Mouse (Mus musculus): Measurements from ENCODE around the gene Hist1h3g.
"Not testable (repeated sequence)": the region's sequence is repeated elsewhere in the genome, so short reads cannot be mapped to it uniquely, and the experiment has no call there.

Hist1h3g gene

DNA sequence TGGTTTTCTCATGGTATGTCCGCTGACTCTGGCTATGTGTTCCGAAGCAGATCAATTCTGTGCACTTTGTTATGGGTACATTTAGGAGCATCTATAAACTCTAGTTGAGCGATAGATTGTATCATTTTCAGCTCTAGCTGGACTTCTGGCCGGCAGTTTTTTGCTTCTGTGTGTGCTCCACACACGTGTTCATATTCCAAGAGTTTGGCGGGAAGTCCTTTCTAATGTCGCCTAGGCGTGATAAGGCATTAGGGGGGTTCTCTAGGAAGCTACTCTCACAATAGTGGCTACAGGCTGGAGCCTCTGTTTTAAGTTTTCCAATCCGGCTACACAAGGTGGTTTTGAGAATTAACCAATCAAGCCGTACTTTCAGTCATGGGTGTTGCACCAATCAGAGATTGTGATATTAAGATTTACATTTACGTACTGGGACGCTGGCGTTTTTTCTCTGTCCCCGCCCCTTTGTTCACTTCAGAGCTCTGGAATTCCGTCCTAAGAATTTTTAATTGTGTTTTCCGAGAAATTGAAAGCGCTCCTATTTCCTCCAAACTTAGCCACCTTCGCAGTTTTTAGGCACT lies 20.7 kb downstream of the Hist1h3g start:
- DNase-seq (ENCODE audit: low read depth, low spot score): peak; percentile 97

DNA sequence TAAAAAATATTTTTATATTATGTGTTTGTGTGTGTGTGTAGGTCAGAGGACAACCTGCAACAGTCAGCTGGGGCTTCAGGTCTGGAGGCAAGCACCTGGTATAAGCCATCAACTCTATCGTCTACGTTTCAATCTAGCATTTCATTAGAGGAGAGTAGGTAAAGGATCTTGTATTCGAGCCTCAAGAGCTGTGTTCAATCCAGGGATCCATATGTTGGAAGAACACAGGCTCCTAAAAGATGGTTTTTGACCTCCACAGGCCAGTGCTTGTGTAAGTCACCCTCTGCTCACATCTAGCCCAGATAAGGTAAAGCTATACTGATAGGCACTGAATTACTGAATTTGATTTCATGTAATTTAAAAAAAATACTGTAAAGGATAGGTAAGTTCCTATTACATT lies 21.7 kb downstream of the Hist1h3g start:
- no peak for DNase-seq (ENCODE audit: low read depth, low spot score)

DNA sequence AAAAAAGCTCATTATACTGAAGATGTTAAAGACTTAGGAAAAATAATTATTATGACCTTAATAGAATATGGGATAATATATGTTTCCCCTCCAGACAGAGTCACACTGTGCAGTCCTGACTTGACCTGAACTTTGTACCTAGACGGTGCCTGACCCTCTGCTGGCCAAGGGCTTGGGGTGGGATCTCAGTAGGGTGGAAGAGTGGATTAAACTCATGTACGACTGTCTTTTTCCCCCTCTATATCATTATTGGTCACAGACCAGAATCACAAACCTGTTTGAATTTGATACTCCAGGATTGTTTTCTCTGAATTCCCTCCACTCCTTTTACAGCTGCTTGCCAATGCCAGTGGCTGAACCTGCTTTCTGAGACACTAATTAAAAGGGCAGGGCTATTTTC lies 25.5 kb downstream of the Hist1h3g start:
- DNase-seq (ENCODE audit: low read depth, low spot score): not testable (repeated sequence)

DNA sequence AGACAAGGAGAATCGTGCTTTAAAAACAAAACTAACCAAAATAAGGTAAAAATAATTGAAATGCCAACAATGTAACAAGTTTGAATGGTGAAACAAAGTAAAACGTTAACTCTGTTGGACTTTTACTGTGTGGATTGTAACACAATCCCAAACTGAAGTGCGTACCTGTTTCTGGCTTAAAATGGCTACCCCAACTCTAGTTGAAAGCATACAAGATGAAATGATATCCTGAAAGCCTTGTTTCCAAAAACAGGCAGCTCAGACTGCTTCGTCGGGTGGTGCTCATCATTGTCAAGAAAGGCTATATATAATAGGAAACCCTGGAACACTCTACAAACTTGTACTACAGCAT lies 26.3 kb downstream of the Hist1h3g start:
- not testable (repeated sequence) for DNase-seq (ENCODE audit: low read depth, low spot score)

DNA sequence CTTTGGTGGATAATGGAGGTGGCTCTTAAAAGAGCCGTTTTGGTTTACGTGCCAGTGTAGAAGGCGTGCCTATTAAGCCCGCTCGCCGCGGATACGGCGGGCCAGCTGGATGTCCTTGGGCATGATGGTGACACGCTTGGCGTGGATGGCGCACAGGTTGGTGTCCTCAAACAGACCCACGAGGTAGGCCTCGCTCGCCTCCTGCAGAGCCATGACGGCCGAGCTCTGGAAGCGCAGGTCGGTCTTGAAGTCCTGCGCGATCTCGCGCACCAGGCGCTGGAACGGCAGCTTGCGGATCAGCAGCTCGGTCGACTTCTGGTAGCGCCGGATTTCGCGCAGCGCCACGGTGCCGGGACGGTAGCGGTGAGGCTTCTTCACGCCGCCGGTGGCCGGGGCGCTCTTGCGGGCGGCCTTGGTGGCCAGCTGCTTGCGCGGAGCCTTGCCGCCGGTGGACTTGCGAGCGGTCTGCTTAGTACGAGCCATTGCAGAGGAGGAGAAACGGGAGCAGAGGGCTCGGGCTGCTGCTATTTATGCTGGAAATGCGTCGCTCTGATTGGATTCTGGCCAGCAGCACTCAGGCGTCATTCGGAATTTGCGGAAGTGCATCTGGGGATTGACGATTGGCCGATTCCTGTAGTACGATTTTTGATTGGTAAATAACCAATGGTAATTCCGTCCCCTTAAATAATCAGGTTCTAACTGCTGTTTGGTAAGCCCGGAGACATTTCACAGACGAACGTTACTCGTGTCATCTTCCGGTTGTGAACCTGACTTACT lies 26.8 kb downstream of the Hist1h3g start, which contains the start of gene Hist1h3e:
Hist1h3e (minus strand) TSS at position 487 of the 777 bp plus-strand sequence.
- peak; percentile 99 for DNase-seq (ENCODE audit: low read depth, low spot score)

DNA sequence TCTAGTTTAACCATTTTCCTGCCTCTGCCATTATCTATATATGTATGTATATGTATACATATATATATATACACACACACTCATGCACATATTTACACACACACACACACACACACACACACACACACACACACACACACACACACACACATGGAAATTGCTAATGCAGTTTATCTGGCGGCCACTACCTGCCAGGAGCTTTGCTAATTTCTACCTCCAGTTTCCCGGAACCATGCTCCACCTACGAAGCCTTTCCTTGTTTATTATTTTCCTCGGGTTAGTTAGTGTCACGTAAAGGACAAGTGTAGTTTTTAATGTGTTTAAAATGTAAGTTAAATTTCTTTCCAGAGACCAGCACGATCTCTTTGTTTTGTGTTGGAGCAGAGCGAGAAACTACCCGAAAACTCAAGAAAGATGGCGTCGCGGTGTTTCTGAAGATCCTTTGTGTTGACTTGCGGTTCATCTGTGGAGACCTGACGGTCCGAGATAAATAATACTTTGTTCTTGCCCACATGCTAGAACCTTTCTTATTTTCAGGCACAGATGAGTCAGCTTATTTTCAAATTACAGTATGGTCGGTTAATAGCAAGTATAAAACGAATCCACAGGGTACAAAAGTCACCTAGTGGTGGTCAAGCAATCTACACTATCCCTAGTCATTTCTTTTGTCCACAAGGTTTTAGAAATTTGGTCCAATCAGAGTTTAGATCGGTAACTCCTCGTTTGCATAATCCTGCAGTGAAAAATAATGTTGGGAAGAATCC lies 27.7 kb downstream of the Hist1h3g start:
- peak; percentile 89 for DNase-seq (ENCODE audit: low read depth, low spot score)

DNA sequence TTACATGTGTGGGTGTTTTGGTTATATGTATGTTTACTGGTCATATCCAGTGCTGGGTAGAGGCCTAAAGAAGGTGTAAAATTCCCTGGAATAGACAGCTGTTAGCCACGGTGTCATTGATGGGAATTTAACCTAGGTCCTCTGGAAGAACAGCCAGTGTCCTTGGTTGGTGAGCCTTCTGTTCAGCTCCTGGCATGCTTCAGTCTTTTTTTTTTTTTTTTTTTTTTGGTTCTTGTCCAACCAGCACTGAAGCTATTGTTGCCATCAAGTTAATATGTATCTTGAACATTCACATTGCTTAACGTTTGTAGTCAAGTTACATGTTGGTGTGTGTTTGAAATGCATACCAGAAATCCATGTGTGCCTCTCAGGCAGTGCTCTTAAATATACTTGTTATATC lies 29.3 kb downstream of the Hist1h3g start:
- no peak for DNase-seq (ENCODE audit: low read depth, low spot score)

DNA sequence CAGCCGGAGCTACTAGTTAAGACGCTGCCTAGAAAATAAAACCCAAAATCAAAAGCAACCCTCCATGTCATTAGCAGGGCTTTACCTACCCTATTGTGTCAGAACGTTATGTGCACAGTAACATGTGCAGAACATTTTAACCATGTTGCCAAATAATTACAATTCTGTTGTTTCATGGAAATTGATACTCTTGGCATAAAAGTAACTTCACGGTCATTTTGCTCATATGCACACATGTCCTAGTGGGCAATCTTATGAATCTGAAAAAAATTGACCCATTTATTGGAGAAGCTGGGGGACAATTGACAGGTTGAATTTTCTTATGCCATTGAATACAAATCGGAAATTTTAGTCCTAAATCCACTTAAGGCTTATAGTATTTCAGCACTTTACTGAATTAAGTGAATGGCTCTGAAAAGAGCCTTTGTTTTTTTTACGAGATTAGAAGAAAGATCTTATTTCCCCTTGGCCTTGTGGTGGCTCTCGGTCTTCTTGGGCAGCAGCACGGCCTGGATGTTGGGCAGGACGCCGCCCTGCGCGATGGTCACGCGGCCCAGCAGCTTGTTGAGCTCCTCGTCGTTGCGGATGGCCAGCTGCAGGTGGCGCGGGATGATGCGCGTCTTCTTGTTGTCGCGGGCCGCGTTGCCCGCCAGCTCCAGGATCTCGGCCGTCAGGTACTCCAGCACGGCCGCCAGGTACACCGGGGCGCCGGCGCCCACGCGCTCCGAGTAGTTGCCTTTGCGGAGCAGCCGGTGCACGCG lies 35.2 kb downstream of the Hist1h3g start:
- DNase-seq (ENCODE audit: low read depth, low spot score): not testable (repeated sequence)

DNA sequence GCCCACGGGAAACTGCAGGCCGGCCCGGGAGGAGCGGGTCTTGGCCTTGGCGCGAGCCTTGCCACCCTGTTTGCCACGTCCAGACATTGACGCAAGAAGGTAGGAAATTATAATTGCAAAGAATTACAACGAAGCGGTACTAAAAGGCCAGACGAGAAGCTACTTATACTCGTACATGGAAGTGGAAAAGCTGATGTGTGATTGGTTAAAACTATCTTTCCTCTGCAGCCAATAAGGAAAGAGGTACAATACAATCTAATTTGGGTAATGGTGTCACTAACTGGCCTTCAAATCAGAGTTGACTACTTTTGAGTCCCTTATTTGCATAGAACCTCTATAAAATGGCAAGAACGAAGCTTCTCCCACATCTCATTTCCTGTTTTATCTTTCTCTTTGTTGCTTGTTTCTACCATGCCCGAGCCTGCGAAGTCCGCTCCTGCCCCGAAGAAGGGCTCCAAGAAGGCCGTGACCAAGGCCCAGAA lies 35.8 kb downstream of the Hist1h3g start, which contains the start of the genes Hist1h2ae and Hist1h2bg:
Hist1h2ae (minus strand) TSS at position 199 of the 482 bp plus-strand sequence.
Hist1h2bg (plus strand) TSS at position 375 of the 482 bp plus-strand sequence.
- peak; percentile 98 for DNase-seq (ENCODE audit: low read depth, low spot score)

DNA sequence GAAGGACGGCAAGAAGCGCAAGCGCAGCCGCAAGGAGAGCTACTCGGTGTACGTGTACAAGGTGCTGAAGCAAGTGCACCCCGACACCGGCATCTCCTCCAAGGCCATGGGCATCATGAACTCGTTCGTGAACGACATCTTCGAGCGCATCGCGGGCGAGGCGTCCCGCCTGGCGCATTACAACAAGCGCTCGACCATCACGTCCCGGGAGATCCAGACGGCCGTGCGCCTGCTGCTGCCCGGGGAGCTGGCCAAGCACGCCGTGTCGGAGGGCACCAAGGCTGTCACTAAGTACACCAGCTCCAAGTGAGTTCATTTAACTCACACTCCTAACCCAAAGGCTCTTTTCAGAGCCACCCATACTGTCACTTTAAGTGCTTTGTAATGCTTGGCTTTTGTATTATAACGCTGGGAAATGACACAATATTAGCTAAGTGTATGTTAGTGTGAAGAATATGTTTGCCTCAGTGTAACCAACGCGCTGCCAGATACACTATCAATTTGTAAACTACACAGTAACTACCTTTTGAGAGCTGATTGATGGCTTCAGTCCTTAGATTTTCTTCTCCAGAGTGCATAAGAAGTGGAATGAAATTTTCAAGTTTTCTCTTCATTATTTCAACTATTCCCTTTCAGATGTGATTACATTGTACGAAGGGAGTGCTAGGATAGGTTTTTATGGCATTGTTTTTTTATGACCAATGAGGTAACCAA lies 36.4 kb downstream of the Hist1h3g start:
- not testable (repeated sequence) for DNase-seq (ENCODE audit: low read depth, low spot score)

DNA sequence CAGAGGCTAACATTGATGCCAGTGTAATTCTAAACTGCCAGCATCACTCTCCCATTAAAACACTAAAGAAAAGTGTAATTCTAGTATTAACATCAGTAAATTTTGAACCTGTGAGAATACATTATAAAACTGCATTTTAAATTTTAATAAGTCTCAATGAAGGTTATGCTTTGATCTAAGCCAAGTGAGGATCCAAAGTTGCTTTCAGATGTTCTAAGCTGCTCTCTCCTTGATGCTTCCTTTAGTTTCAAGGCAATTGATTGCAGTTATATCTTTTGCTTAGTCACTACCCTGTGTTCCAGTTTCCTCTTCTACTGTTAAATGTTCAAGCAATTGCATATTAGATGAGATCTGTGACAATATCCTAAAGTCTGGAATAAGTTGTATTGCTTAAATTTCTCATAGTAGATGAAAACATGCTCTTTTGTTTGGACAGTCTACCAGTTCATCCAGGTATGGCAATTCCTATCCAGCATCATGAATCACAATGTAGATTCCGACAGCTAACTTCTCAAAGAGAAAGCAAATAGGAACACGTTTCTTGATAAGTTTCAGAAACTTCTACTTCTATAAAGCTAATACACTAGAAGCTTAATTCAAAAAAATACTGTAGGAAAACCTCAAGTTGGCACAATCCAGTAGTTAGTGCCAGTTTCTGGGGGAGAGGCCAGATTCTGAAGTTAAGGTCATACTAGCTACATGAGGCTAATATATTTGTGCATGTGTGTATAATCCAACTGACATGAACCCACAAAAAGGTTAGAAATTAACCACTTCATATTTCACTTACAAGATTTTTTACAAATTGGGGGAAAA lies 37.2 kb downstream of the Hist1h3g start:
- DNase-seq (ENCODE audit: low read depth, low spot score): no peak

DNA sequence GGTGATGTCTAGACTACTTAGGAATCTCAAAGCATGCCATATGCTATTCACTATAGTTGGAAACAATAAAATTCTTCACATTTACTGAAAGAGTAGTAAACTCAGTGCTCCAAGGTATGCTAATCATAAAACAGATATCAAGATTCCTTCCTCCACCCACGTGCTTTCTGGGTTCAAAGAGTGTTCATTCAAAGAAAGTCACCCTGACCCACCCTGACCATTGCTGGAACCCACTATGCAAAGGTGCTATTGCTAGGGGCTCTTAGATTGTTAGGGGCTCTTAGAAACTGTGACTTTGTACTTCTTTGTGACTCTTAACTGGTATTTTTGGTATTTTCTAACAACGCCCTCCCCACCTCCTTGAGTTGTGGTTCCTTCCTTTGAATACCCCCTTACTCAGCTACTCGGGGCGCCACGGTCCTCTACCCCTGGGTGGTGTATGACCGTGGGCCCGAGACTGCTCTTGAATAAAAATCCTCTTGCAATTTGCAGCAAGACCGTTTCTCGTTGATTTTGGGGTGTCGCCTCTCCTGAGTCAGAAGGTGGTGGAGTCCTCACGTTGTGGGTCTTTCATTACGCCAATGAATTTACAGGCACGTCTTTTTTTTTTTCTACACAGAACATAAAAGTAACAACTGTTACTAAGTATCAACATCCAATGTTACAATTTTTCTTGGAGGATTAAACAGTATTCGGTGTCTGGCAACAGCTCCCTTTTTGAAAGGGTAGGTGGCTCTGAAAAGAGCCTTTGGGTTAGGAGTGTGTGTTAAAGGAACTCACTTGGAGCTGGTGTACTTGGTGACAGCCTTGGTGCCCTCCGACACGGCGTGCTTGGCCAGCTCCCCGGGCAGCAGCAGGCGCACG lies 38.0 kb downstream of the Hist1h3g start:
- not testable (repeated sequence) for DNase-seq (ENCODE audit: low read depth, low spot score)

DNA sequence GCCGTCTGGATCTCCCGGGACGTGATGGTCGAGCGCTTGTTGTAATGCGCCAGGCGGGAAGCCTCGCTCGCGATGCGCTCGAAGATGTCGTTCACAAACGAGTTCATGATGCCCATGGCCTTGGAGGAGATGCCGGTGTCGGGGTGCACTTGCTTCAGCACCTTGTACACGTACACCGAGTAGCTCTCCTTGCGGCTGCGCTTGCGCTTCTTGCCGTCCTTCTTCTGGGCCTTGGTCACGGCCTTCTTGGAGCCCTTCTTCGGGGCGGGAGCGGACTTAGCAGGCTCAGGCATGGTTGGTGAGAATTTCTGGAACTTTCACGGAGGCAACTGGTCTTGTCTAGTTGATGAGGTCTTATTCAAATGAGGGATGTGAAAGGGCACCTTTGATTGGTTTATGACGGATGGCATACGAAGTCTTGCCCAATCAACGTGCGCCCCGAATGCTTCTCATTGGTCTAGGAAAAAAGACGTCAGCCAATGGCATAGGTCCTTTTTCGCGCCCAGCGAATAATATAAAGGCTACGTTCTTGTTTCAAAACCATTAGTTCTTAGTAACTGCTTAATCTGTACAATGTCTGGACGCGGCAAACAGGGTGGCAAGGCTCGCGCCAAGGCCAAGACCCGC lies 38.8 kb downstream of the Hist1h3g start, which contains the start of the genes Hist1h2bf and Hist1h2ad:
Hist1h2bf (minus strand) TSS at position 299 of the 627 bp plus-strand sequence.
Hist1h2ad (plus strand) TSS at position 484 of the 627 bp plus-strand sequence.
- peak; percentile 99 for DNase-seq (ENCODE audit: low read depth, low spot score)

DNA sequence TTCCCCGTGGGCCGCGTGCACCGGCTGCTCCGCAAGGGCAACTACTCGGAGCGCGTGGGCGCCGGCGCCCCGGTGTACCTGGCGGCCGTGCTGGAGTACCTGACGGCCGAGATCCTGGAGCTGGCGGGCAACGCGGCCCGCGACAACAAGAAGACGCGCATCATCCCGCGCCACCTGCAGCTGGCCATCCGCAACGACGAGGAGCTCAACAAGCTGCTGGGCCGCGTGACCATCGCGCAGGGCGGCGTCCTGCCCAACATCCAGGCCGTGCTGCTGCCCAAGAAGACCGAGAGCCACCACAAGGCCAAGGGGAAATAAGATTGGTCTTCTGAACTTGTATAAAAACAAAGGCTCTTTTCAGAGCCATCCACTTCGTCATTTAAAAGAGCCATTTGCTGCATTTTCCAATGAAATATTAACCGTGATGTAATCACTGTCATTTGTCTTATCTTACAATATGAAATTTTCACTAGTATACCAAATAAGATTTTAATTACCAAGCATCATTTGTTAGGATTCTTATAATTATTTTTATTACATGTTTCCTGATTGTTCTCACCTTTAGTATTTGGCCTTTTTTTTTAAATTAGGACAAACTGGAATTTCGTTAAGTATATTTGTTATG lies 39.4 kb downstream of the Hist1h3g start:
- not testable (repeated sequence) for DNase-seq (ENCODE audit: low read depth, low spot score)

DNA sequence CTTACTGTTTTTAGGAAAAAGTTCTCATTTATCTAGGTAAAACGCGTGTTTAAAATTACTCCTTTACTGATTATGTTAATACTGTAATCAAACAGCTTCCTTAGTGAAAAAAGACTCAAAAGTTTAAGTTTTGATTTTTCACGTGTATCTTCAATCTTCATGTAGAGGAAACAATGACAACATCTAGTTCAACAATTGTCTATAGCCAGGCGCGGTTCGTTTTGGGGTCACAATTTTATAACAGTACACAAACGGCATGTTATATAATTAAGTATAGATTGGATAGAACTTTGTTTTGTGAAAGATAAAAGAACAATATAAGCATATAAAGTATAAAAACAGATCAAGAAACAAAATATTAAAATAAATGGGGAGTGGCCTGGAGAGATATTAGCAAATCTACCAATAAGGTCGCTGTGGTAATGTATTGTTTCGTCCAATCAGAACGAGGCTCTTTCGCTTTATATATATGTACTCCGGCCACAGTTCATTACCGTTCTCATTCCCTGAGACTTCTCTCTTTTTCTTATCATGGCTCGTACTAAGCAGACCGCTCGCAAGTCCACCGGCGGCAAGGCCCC lies 40.1 kb downstream of the Hist1h3g start, which contains the start of gene Hist1h3d:
Hist1h3d (plus strand) TSS at position 493 of the 581 bp plus-strand sequence.
- DNase-seq (ENCODE audit: low read depth, low spot score): peak; percentile 91

DNA sequence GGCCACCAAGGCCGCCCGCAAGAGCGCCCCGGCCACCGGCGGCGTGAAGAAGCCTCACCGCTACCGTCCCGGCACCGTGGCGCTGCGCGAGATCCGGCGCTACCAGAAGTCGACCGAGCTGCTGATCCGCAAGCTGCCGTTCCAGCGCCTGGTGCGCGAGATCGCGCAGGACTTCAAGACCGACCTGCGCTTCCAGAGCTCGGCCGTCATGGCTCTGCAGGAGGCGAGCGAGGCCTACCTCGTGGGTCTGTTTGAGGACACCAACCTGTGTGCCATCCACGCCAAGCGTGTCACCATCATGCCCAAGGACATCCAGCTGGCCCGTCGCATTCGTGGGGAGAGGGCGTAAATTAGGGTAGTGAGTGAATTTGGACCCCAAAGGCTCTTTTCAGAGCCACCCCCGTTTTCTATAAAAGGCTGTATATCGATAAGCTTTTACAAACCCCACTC lies 40.7 kb downstream of the Hist1h3g start:
- DNase-seq (ENCODE audit: low read depth, low spot score): not testable (repeated sequence)

DNA sequence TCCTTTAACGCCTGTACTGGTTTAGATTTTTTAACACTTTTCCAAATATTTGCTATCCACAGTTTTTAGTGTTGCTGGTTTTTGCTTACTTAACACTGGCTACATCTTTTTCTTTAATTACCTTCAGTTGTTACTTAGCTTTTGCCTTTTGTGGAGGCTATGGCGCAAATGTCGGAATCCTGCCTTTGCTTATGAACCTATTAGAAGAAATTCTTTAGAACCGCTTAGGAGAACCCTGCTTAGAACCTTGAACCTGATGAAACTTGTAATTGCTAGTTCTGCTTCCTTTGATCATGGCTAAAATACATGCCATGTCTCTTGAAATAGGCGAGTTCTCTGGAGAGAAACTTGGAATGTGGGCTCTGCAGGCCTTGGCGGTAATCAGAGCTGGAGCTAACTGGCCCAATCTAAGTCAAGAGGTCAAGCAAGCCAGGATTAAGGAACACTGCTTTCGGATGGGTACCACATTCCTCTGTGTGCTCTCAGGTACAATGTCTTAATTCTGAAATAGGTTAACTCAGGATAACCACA lies 41.2 kb downstream of the Hist1h3g start:
- no peak for DNase-seq (ENCODE audit: low read depth, low spot score)

Data from brain, adult 2 months (tissue).